Mouse (Mus musculus): ENCODE measurements at regions not wholly inside any gene's neighbourhood (a gene's known extent, or its start where the extent isn't known, plus 50 kb on each side); places are given as distances from the start of the nearest gene placed in this dataset.

DNA sequence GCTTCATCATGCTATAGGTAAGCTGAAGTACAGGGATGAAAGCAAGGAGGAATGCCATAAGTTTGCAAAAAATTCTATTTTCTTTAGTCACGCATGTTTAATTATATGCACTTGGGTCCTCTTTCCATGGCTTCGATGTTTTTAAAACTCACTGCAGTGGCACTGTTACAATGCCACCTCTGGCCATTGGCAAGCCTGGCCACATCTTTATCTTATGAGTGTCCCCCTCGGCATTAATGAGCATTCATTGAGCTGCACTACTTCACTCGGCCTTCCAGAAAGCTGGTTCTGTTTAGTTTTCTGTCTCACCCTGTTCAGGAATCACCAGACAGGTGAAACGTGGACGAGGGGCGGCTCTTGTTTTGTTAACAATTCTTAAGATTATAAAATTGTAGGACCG is 79.7 kb upstream of the Dnajc24 start:
- DNase-seq: no peak

DNA sequence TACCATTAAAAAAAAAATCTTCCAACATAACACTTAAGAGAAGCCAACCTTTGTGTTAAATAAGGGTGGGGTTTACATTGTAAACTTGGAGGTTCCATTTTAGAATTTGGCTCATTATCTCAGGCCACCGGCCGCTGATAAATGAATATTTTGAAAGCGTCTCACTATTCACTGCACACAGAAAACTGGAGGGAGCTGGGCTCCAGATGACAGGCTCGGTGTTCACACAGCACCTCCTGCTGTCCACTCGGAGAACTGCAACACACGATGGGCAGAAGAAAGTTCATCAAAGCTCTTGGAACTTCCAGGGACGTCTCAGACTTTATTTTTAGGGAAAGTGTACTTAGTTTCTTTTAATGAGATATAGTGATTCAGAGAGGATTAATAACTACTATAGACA is 78.6 kb upstream of the Dnajc24 start:
- DNase-seq: peak; percentile 80 to 87

DNA sequence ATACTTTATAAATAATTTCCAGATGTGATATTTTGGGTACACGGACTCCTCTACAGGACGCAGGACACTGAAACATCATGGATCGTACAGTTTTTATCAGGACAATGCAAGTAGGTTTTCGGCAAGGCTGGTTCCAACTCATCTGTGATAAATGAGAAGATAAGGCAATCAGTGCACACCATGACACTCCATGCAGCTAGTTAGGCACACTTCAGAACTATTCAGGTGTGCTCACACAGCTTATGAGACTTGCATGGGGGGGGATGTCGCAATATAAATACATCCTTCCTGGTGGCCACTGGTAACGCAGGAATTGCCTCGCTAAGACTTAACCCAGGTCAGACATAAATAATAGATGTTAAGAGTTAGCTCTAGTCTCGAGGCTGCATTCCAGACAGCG is 77.3 kb upstream of the Dnajc24 start:
- no peak for DNase-seq

DNA sequence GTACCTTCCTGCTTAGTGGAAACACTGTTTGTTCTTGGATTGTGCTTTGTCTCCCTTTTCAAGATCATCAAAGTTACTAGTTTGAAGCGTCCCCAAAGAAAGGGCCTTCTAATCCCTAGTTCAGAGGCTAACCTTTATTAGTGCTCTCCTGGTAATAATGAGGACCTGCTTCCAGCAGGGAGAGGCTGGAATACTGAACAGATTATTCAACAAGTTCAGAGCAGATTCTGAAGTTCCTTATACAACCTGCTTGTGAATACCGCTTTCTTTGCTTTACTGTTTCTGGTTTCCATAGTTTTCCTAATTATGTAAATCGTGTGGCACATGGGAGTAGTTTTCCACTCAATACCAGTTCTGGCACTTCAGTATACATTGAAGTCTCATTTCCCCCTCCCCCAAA is 75.2 kb upstream of the Dnajc24 start:
- DNase-seq: no peak

DNA sequence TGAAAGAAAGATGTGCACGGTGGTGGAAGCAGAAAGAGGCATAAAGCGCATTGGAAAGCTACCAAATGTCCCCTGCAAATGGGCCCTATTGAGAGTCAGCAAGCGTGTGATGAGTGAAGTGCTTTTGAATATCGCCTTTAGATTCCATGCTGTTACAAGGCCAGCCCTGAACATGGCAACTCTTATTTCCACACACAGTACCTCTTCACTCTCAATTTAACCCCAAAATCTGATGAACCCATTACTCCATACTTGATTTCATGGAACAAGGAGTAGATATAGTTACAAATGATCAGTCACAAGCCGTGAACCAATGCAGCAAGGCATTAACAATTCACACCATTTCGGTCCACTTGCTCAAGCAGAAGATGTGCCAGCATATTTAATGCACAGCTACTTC is 71.1 kb upstream of the Dnajc24 start:
- no peak for DNase-seq

DNA sequence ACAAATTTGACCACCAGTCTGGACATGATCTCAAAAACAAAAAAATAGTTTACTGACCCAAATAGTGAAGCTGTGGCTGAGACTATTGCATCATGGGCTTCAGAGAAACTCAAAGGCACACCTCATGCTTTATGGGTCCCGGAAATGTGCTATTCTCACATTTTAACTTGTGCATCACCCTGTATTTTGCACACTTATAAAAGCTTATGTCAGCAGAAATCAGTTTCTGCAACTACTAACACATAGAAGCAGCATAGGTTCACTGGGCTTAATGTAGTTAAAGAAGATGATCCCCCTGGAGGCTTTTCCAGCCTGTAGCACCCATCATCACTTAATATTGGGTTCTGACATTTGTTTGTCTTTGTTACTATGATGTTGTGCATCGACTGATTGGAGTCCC is 61.0 kb upstream of the Dnajc24 start:
- no peak for DNase-seq
